Mouse (Mus musculus) limb, embryonic 15.5 days (tissue): Measurements from ENCODE around the gene Mrps5. TPM values are rescaled to one million over a fixed set of nuclear protein-coding genes. Genes with fewer than 3 reads are reported as not detected.

ENCODE experiments used
- ATAC-seq: fragments of 200-750 bp; cut with Nextera tagmentation; 2 replicates; pipeline ENCODE4 v1.8.0; 2017; ENCODE audit warnings: low read depth, moderate TSS enrichment; ENCODE audit not compliant: insufficient number of reproducible peaks, low FRiP score, low TSS enrichment
- H3K27ac ChIP-seq: fragments of 300-500 bp; sonication (generic); 2 replicates; pipeline ENCODE4 v1.5.1; 2015; ENCODE audit warnings: moderate library complexity, mild to moderate bottlenecking, inconsistent platforms
- H3K27me3 ChIP-seq: fragments of 300-500 bp; sonication (generic); 2 replicates; pipeline ENCODE4 v1.6.1; 2015; ENCODE audit warnings: inconsistent platforms
- H3K36me3 ChIP-seq: fragments of 300-500 bp; sonication (generic); 2 replicates; pipeline ENCODE4 v1.6.1; 2015; ENCODE audit warnings: inconsistent platforms
- H3K4me1 ChIP-seq: fragments of 300-500 bp; sonication (generic); 2 replicates; pipeline ENCODE4 v1.6.1; 2015; ENCODE audit warnings: inconsistent platforms
- H3K4me2 ChIP-seq: fragments of 300-500 bp; sonication (generic); 2 replicates; pipeline ENCODE4 v1.6.1; 2015; ENCODE audit warnings: mild to moderate bottlenecking, inconsistent platforms
- H3K4me3 ChIP-seq: fragments of 300-500 bp; sonication (generic); 2 replicates; pipeline ENCODE4 v1.5.1; 2015; ENCODE audit warnings: mild to moderate bottlenecking, inconsistent platforms
- H3K9ac ChIP-seq: fragments of 300-500 bp; sonication (generic); 2 replicates; pipeline ENCODE4 v1.6.1; 2015; ENCODE audit warnings: inconsistent platforms
- H3K9me3 ChIP-seq: fragments of 300-500 bp; sonication (generic); 2 replicates; pipeline ENCODE4 v1.6.1; 2016; ENCODE audit warnings: inconsistent platforms
- WGBS: fragments of 180-500 bp; shearing (Covaris S2); methylation state at CpG from one replicate; pipeline ENCODE4 v1.1.7; 2015; 5-methylcytosine and 5-hydroxymethylcytosine counted together
- polyA plus RNA-seq: library from polyadenylated mRNA; unstranded; fragments of >200 nt; fragmentation: Nextera tagmentation; extraction: Ambion mirVana; gene quantifications from 2 replicates; pipeline ENCODE4 v1.2.1, GENCODE M21; 2015

The Mrps5 gene
- polyA plus RNA-seq, 1 experiment from 2014 or later = 116 TPM

DNA sequence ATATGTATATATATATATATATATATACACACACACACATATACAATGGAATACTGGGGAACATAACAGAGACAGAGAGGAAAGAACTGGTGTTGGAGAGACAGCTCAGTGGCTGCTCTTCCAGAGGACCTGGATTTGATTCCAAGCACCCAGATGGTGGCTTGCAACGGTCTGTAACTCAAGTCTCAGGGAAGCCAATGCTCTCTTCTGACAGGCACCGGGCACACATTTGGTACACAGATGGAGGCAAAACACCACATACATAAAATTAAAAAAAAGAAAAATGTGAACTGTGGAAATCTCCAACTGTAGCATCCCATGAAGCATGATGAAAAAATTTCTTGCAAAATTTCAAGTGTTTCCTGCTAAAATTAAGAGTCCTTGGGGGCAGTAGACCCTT is 37.8 kb downstream of the Mrps5 start:
- no peak overlapping the region for H3K4me2 ChIP-seq
- H3K9me3 ChIP-seq = no peaks in the 10 kb centered on the region
- ATAC-seq = no peak
- no peaks in the 10 kb centered on the region for H3K4me1 ChIP-seq
- no peaks in the 10 kb centered on the region for H3K27me3 ChIP-seq
- no peaks in the 10 kb centered on the region for H3K36me3 ChIP-seq
- H3K4me3 ChIP-seq = no peak overlapping the region
- no peak overlapping the region for H3K9ac ChIP-seq
- 80% methylated on average over 2 of the region's 2 CpGs for WGBS
- H3K27ac ChIP-seq = no peak overlapping the region

DNA sequence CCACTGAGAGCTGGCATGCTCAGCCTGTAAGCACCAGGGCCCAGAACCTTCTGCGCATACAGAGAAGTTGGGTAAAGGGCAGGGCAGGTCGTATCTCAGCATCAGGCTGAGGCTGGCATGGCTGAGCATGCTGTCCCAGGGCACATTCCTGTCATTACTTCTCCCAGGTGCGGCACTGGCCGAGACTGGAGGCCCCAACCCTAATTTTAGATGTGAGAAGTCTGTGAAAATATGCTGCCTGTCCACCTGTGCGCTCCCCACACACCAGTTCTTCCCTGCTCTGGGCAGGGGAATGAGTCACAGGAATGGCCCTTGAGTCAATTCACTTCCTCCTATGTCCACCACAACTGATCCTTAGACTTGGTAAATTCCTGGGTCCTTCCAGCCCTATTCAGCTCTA is 38.6 kb downstream of the Mrps5 start:
- Histone ChIP-seq H3K9me3 (no peaks in the 10 kb centered on the region), H3K9ac (no peak overlapping the region), H3K27ac (no peak overlapping the region), H3K4me1 (no peaks in the 10 kb centered on the region), H3K27me3 (no peaks in the 10 kb centered on the region), H3K4me3 (no peak overlapping the region), H3K4me2 (no peak overlapping the region), H3K36me3 (no peaks in the 10 kb centered on the region)
- ATAC-seq = no peak
- 64% methylated on average over 5 of the region's 5 CpGs for WGBS

DNA sequence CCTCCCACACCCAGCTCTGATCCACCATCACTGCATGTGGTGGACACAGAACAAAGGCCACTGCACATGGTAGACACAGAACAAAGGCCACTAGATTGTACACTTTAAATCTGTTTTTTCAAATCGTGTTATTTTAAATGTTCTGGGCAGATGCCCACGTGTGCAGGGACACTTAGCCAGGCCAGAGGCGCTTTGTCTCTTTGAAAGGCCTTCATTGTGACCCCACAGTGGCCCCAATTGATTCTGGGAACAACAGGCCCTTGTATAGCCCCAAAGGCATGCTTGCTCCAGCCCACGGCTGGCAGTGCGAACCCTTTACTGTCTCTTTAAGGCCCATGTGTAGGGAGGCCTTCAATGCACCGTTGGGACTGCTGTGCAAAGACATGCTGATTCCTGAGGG is 40.3 kb downstream of the Mrps5 start:
- no peak for ATAC-seq
- Histone ChIP-seq H3K4me3 (no peak overlapping the region), H3K9ac (no peak overlapping the region), H3K9me3 (no peaks in the 10 kb centered on the region), H3K4me2 (no peak overlapping the region), H3K27me3 (no peaks in the 10 kb centered on the region), H3K36me3 (no peaks in the 10 kb centered on the region), H3K4me1 (no peaks in the 10 kb centered on the region), H3K27ac (no peak overlapping the region)
- WGBS = 64% methylated on average over 6 of the region's 6 CpGs

DNA sequence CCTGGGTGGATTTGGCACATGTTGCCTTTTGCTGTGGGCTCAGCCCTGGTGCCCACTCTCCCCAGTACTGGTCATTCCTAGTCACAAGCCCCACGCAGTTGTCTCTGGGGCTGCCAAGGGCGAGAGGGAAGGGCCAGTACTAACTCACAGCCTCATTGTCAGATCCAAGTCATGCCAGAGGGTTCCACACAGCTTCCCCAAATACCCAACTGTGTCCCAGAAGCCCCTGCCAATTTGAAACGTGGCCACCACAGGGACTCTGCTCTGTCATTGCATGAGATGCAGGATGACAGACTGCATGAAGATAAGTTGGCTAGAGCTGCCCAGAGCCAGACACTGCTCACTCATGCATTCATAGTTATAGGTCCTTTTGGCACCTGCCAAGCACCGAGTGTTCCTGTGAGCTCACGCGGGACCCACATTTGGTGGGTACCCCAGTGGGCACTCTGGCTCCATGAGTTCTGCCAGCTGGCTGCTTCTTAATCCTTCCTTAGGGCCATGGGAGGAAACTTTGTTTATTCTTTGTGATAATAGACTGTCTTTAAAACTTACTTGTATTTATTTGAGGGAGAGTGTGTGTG is 41.1 kb downstream of the Mrps5 start:
- Histone ChIP-seq H3K36me3 (no peaks in the 10 kb centered on the region), H3K27ac (no peak overlapping the region), H3K9ac (no peak overlapping the region), H3K9me3 (no peaks in the 10 kb centered on the region), H3K27me3 (no peaks in the 10 kb centered on the region), H3K4me1 (no peaks in the 10 kb centered on the region), H3K4me2 (no peak overlapping the region), H3K4me3 (no peak overlapping the region)
- 75% methylated on average over 6 of the region's 6 CpGs for WGBS
- ATAC-seq = no peak

DNA sequence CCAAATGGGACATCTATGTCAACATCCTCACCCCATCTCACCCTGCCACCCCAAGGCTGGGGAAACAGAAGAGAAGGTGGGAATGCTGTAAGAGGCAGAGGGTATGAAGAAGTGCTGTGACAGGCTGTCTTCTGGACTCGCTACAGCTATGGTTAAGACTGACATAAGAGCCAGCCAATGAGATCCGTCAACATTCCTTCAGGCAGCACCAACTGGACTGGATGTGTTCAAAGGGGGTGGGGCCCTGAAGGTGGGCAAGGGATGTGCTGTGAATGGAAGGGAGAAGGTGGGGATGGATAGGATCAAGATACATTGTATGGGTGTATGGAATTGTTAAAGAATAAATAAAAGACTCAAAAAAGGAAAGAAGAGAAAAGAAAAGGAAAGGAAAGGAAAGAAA is 45.6 kb downstream of the Mrps5 start:
- 51% methylated on average over 2 of the region's 2 CpGs for WGBS
- Histone ChIP-seq H3K27ac (no peak overlapping the region), H3K9me3 (no peaks in the 10 kb centered on the region), H3K4me3 (no peak overlapping the region), H3K27me3 (no peaks in the 10 kb centered on the region), H3K9ac (no peak overlapping the region), H3K4me2 (no peak overlapping the region), H3K4me1 (no peaks in the 10 kb centered on the region), H3K36me3 (no peaks in the 10 kb centered on the region)
- ATAC-seq = no peak

DNA sequence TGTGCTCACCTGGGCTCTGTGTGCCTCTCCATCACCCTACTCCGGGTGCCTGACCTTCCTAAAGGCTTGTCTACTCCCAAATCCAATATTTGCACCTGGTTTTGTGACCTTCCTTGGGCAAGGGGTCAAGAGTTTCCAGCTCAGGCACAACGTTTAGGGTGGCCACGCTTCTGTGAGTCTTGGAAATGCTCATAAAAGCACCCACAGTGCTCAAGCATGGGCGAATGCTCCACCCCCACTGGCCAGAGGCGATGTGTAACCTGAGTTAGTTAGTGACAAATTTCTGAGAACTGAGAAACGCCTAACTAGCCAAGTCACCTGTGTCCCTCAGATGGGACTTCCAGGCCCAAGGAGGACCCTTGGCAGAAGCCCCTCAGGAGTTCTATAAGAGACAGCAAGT is 48.6 kb downstream of the Mrps5 start:
- 41% methylated on average over 6 of the region's 6 CpGs for WGBS
- Histone ChIP-seq H3K9me3 (no peaks in the 10 kb centered on the region), H3K4me2 (no peak overlapping the region), H3K27ac (no peak overlapping the region), H3K27me3 (no peaks in the 10 kb centered on the region), H3K4me1 (no peaks in the 10 kb centered on the region), H3K4me3 (no peak overlapping the region), H3K9ac (no peak overlapping the region), H3K36me3 (no peaks in the 10 kb centered on the region)
- ATAC-seq = no peak

DNA sequence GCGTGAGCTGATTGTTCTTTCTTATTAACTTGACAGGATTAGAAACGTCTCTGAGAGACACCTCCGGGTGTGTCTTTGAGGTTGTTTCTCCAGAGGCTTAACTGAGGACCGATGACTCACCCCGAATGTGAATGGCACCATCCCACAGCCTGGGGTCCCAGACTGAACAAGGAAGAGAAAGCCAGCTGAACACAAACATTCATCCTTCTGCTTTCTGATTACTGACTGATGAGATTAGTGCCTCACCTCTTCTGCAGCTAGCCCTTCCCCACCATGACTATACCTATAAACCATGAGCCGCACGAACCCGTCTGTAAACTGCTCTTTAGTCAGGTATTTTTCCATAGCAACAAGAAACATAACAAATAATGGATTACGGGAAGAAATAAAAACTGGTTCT is 52.0 kb downstream of the Mrps5 start:
- no peak overlapping the region for H3K27ac ChIP-seq
- no peak overlapping the region for H3K4me2 ChIP-seq
- H3K9me3 ChIP-seq = no peaks in the 10 kb centered on the region
- 67% methylated on average over 9 of the region's 9 CpGs for WGBS
- no peaks in the 10 kb centered on the region for H3K36me3 ChIP-seq
- H3K4me1 ChIP-seq = peaks cover 6% of the 10 kb centered on the region
- no peaks in the 10 kb centered on the region for H3K27me3 ChIP-seq
- H3K4me3 ChIP-seq = no peak overlapping the region
- ATAC-seq = no peak
- H3K9ac ChIP-seq = no peak overlapping the region

DNA sequence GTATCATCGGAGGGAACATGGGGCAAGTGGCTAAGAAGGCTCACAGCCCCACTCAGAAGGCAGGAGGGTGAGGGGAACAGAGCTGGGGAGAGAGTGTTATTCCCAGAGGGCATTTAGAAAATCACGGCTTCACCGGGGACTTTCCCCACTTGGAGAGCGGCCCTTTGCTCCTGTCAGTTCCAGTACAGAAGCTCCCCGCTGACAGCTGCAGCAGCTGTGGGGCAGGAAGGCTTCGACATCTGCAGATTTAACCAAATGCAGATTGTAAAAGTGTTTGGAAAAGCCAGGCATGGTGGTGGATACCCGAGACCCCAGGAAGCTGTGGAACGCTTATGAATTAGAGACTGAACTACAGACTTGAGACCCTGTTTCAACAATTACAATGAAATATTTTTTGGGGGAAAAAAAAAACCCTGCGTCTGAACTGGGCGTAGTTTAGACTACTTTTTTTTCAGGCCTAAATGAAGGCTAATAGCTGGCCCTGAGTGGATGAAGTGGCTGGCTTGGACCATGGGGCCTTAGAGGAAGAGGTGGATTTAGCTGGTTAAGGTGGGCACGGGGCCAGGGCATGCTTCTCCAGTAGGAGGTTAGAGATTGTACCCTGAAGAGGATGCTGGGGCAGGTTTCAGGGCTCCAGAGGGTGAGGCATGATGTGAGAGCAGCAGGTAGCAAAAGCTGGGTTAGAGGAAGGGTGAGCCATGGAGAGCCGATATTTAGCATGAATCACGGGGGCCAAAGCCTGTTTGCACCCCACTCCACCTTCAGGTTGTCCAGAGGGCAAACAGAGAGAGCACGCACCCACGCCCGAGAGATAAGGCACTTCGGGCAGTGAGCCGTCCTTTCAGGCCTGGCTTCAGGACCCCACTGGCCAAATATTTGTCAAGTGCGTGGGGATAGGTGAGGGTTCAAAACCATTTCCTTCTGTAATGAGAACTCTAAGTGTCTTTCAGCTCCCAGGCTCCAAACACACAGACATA is 57.0 kb downstream of the Mrps5 start:
- Histone ChIP-seq H3K9me3 (no peaks in the 10 kb centered on the region), H3K27me3 (no peaks in the 10 kb centered on the region; the same call in 1 of the 2 replicates), H3K9ac (no peak overlapping the region), H3K36me3 (no peaks in the 10 kb centered on the region), H3K27ac (no peak overlapping the region), H3K4me2 (no peak overlapping the region), H3K4me1 (peaks cover 14% of the 10 kb centered on the region), H3K4me3 (no peak overlapping the region)
- WGBS = 42% methylated on average over 19 of the region's 19 CpGs
- no peak for ATAC-seq

DNA sequence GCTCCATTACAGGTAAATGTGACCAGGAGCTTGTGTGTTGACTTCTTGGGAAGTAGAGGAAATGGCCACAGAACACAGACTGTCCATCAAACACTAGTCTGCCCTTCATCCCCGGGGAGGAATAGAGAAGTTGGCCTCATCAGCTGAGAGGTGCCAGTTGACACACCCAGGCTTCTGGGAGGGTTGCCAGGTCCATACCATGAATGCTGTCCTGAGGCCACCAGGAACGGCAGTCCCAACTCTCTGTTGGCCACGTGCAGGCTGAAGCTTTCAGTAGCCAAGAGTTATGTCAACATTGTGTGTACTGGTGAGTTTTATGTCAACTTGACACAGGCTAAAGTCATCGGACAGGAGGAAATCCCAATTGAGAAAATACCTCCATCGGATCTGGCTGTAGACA is 59.9 kb downstream of the Mrps5 start:
- Histone ChIP-seq H3K27ac (no peak overlapping the region), H3K9me3 (no peaks in the 10 kb centered on the region), H3K9ac (no peak overlapping the region), H3K36me3 (no peaks in the 10 kb centered on the region), H3K4me3 (no peak overlapping the region), H3K4me1 (peaks cover 14% of the 10 kb centered on the region), H3K27me3 (no peaks in the 10 kb centered on the region; the same call in 1 of the 2 replicates), H3K4me2 (no peak overlapping the region)
- no peak for ATAC-seq
- 62% methylated on average over 5 of the region's 5 CpGs for WGBS

DNA sequence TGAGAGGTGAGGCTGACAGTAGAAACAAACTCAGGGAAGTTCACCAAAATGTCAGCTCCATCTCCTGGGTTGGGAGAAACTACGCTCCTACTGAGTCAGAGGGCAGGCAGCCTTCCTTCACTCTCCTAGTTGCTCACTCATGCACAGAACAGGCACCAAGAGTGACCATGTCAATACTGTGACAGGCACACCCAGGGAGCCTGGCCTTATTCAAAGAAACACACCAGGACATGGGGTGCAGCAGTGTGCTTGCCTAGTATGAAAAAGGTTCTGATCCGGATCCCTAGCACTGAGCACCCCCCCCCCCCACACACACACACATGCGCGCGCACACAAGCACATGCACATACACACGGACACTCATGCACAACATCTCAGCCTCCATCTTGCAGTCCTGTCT is 61.1 kb downstream of the Mrps5 start:
- Histone ChIP-seq H3K4me1 (peaks cover 14% of the 10 kb centered on the region), H3K36me3 (no peaks in the 10 kb centered on the region), H3K27ac (no peak overlapping the region), H3K9me3 (no peaks in the 10 kb centered on the region), H3K4me2 (no peak overlapping the region), H3K9ac (no peak overlapping the region), H3K4me3 (no peak overlapping the region), H3K27me3 (peaks cover 5% of the 10 kb centered on the region; the same call in 1 of the 2 replicates)
- 91% methylated on average over 6 of the region's 6 CpGs for WGBS
- no peak for ATAC-seq

DNA sequence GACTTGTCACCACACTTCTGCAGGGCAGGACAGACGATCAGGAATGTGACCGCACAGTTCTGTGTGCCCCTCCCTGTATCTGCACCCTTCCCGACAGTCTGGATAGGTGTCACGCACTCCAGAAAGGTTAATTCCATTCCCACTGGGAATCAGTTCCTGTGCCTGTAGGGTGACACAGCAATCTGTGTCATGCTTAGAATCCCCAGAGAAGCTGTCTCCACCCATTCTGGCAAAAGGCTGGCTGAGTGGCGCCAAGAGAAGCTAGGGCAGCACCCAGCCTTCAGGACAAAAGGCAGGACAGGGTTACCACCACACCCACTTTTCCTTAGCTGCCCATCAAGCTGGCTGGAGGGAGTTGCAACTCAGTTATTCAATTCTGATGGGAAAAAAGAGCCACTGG is 62.9 kb downstream of the Mrps5 start:
- H3K4me3 ChIP-seq = no peak overlapping the region
- H3K4me2 ChIP-seq = no peak overlapping the region
- no peak for ATAC-seq
- no peak overlapping the region for H3K9ac ChIP-seq
- WGBS = 63% methylated on average over 5 of the region's 5 CpGs
- no peaks in the 10 kb centered on the region for H3K4me1 ChIP-seq
- H3K27ac ChIP-seq = no peak overlapping the region
- H3K9me3 ChIP-seq = no peaks in the 10 kb centered on the region
- H3K27me3 ChIP-seq = peaks cover 23% of the 10 kb centered on the region
- no peaks in the 10 kb centered on the region for H3K36me3 ChIP-seq

DNA sequence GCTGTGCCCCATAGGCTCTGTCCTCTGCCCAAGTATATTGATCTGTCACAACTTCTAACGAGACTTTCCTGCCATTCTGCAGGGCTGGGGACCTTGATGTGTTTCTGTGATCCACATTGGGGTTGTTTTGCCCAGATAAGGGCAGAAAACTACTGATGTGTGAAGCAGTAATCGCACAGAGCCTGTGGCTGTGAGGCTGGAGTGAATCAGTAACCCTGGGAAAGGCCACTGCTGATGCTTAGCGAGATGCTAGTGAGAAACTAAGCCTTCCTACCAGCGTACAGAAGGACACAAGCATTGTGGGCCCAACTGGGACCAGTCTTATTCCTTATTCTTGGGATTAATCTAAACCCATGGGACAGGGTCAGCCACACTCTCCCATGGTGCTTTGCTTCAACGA is 64.6 kb downstream of the Mrps5 start:
- 74% methylated on average over 5 of the region's 5 CpGs for WGBS
- no peak for ATAC-seq
- H3K27me3 ChIP-seq = peaks cover 40% of the 10 kb centered on the region
- no peaks in the 10 kb centered on the region for H3K36me3 ChIP-seq
- H3K4me1 ChIP-seq = peaks cover 12% of the 10 kb centered on the region
- H3K9me3 ChIP-seq = no peaks in the 10 kb centered on the region
- no peak overlapping the region for H3K4me2 ChIP-seq
- H3K4me3 ChIP-seq = no peak overlapping the region
- no peak overlapping the region for H3K9ac ChIP-seq
- no peak overlapping the region for H3K27ac ChIP-seq
